Mouse (Mus musculus) stomach, postnatal 0 days (tissue): ENCODE data around the gene Pced1b. TPM values are rescaled to one million over a fixed set of nuclear protein-coding genes. Genes with fewer than 3 reads are reported as not detected.
"Not testable (repeated sequence)": the region's sequence is repeated elsewhere in the genome, so short reads cannot be mapped to it uniquely, and the experiment has no call there.

Source experiments
- ATAC-seq: fragments of 200-750 bp; cut with Nextera tagmentation; 2 replicates; pipeline ENCODE4 v1.8.0; 2017; ENCODE audit not compliant: low FRiP score, low TSS enrichment
- DNase-seq: peaks from one replicate; pipeline ENCODE4 v3.0.0-alpha.2; 2016; ENCODE audit warnings: low spot score
- H3K27ac ChIP-seq: fragments of 300-500 bp; sonication (generic); replicated peaks from 2 replicates; pipeline ENCODE4 v1.5.1; 2014; ENCODE audit warnings: mild to moderate bottlenecking, control low read depth
- H3K27me3 ChIP-seq: fragments of 300-500 bp; sonication (generic); 2 replicates; pipeline ENCODE4 v1.6.1; 2014; ENCODE audit warnings: low read length; ENCODE audit not compliant: control insufficient read depth, insufficient read depth
- H3K36me3 ChIP-seq: fragments of 300-500 bp; sonication (generic); 2 replicates; pipeline ENCODE4 v1.6.1; 2014; ENCODE audit warnings: low read length, mixed read lengths; ENCODE audit not compliant: control insufficient read depth, insufficient read depth
- H3K4me1 ChIP-seq: fragments of 300-500 bp; sonication (generic); replicated peaks from 2 replicates; pipeline ENCODE4 v1.6.1; 2014; ENCODE audit warnings: antibody characterized with exemption; ENCODE audit not compliant: control insufficient read depth, insufficient read depth
- H3K4me2 ChIP-seq: fragments of 300-500 bp; sonication (generic); replicated peaks from 2 replicates; pipeline ENCODE4 v1.6.1; 2014; ENCODE audit warnings: low read depth, mild to moderate bottlenecking, control low read depth, moderate library complexity
- H3K4me3 ChIP-seq: fragments of 300-500 bp; sonication (generic); 2 replicates; pipeline ENCODE4 v1.5.1; 2014; ENCODE audit warnings: low read depth, low read length, control low read depth
- H3K9ac ChIP-seq: fragments of 300-500 bp; sonication (generic); 2 replicates; pipeline ENCODE4 v1.6.1; 2014; ENCODE audit warnings: mild to moderate bottlenecking, low read length, control low read depth, mixed read lengths
- H3K9me3 ChIP-seq: fragments of 300-500 bp; sonication (generic); 2 replicates; pipeline ENCODE4 v1.6.1; 2016; ENCODE audit warnings: low read length; ENCODE audit not compliant: control insufficient read depth
- CTCF ChIP-seq: IDR thresholded peaks from 2 replicates; pipeline ENCODE4 v1.5.1; 2016; ENCODE audit warnings: antibody characterized with exemption, low read depth, mild to moderate bottlenecking, moderate library complexity
- EP300 ChIP-seq: optimal IDR thresholded peaks from 2 replicates; pipeline ENCODE3; 2016; ENCODE audit warnings: antibody characterized with exemption
- WGBS: fragments of 180-500 bp; shearing (Covaris S2); extraction: QIAGEN DNeasy Blood & Tissue Kit; methylation state at CpG from one replicate; pipeline ENCODE4 v1.1.7; 2014; 5-methylcytosine and 5-hydroxymethylcytosine counted together
- polyA plus RNA-seq: library from polyadenylated mRNA; unstranded; fragments of >200 nt; fragmentation: Nextera tagmentation; extraction: Ambion mirVana; gene quantifications from 2 replicates; pipeline ENCODE4 v1.2.1, GENCODE M21; 2015

Pced1b gene
- polyA plus RNA-seq, 1 experiment from 2014 or later, result 1.6 TPM

- Histone ChIP-seq H3K4me3 (no peak overlapping the region), H3K27me3 (no peaks in the 10 kb centered on the region), H3K27ac (no peak overlapping the region), H3K4me1 (no peaks in the 10 kb centered on the region), H3K4me2 (no peak overlapping the region), H3K9me3 (no peaks in the 10 kb centered on the region), H3K9ac (no peak overlapping the region), H3K36me3 (no peaks in the 10 kb centered on the region)
- DNase-seq, result no peak
- no peak for ATAC-seq
- WGBS, result 73% methylated on average over 7 of the region's 7 CpGs
- TF ChIP-seq EP300, result no peak
- no peak for TF ChIP-seq CTCF
These were observed 121.7 kb downstream of the Pced1b start for GRCm38 (mm10) chr15:97368631-97369030.

- no peaks in the 10 kb centered on the region for H3K9me3 ChIP-seq
- no peak overlapping the region for H3K4me3 ChIP-seq
- no peak overlapping the region for H3K9ac ChIP-seq
- no peak for ATAC-seq
- H3K27ac ChIP-seq, result no peak overlapping the region
- WGBS, result 91% methylated on average over 10 of the region's 10 CpGs
- no peak overlapping the region for H3K4me2 ChIP-seq
- no peak for DNase-seq
- no peaks in the 10 kb centered on the region for H3K4me1 ChIP-seq
- H3K27me3 ChIP-seq, result no peaks in the 10 kb centered on the region
- TF ChIP-seq CTCF, result no peak
- no peak for TF ChIP-seq EP300
- no peaks in the 10 kb centered on the region for H3K36me3 ChIP-seq
These were observed 122.2 kb downstream of the Pced1b start for GRCm38 (mm10) chr15:97369144-97369543.

- Histone ChIP-seq H3K9ac (no peak overlapping the region), H3K4me2 (no peak overlapping the region), H3K4me1 (no peaks in the 10 kb centered on the region), H3K27me3 (no peaks in the 10 kb centered on the region), H3K36me3 (no peaks in the 10 kb centered on the region), H3K27ac (no peak overlapping the region), H3K9me3 (no peaks in the 10 kb centered on the region), H3K4me3 (no peak overlapping the region)
- WGBS, result 95% methylated on average over 7 of the region's 7 CpGs
- DNase-seq (no peak), ATAC-seq (no peak)
- no peak for TF ChIP-seq EP300
- no peak for TF ChIP-seq CTCF
These were observed 124.0 kb downstream of the Pced1b start for GRCm38 (mm10) chr15:97370880-97371279.

GRCm38 (mm10) chr15:97372043-97372442, 125.1 kb downstream of the Pced1b start:
- not testable (repeated sequence) for H3K36me3 ChIP-seq, H3K9me3 ChIP-seq, H3K9ac ChIP-seq, ATAC-seq, H3K4me1 ChIP-seq, H3K27ac ChIP-seq, H3K27me3 ChIP-seq, H3K4me2 ChIP-seq, DNase-seq, H3K4me3 ChIP-seq
- WGBS, result 65% methylated on average over 3 of the region's 3 CpGs

GRCm38 (mm10) chr15:97372611-97373131, 125.8 kb downstream of the Pced1b start:
- no peaks in the 10 kb centered on the region for H3K9me3 ChIP-seq
- TF ChIP-seq EP300, result no peak
- no peak overlapping the region for H3K4me3 ChIP-seq
- no peak overlapping the region for H3K27ac ChIP-seq
- WGBS, result 63% methylated on average over 6 of the region's 6 CpGs
- H3K4me1 ChIP-seq, result no peaks in the 10 kb centered on the region
- no peak overlapping the region for H3K4me2 ChIP-seq
- ATAC-seq (no peak), DNase-seq (no peak)
- no peak overlapping the region for H3K9ac ChIP-seq
- no peaks in the 10 kb centered on the region for H3K27me3 ChIP-seq
- no peaks in the 10 kb centered on the region for H3K36me3 ChIP-seq

- Histone ChIP-seq H3K4me1 (no peaks in the 10 kb centered on the region), H3K9ac (no peak overlapping the region), H3K4me3 (no peak overlapping the region), H3K4me2 (peak overlapping the region; percentile 14; the same call in 1 of the 2 replicates), H3K27ac (no peak overlapping the region), H3K27me3 (no peaks in the 10 kb centered on the region), H3K9me3 (no peaks in the 10 kb centered on the region), H3K36me3 (no peaks in the 10 kb centered on the region)
- WGBS, result 40% methylated on average over 25 of the region's 25 CpGs
- ATAC-seq, result no peak
- TF ChIP-seq EP300 (no peak), CTCF (no peak)
- DNase-seq, result no peak
These were observed 126.5 kb downstream of the Pced1b start for GRCm38 (mm10) chr15:97373203-97374084.
